9 mouse cellular contexts compared by ENCODE assay signal in the genomic region with DNA sequence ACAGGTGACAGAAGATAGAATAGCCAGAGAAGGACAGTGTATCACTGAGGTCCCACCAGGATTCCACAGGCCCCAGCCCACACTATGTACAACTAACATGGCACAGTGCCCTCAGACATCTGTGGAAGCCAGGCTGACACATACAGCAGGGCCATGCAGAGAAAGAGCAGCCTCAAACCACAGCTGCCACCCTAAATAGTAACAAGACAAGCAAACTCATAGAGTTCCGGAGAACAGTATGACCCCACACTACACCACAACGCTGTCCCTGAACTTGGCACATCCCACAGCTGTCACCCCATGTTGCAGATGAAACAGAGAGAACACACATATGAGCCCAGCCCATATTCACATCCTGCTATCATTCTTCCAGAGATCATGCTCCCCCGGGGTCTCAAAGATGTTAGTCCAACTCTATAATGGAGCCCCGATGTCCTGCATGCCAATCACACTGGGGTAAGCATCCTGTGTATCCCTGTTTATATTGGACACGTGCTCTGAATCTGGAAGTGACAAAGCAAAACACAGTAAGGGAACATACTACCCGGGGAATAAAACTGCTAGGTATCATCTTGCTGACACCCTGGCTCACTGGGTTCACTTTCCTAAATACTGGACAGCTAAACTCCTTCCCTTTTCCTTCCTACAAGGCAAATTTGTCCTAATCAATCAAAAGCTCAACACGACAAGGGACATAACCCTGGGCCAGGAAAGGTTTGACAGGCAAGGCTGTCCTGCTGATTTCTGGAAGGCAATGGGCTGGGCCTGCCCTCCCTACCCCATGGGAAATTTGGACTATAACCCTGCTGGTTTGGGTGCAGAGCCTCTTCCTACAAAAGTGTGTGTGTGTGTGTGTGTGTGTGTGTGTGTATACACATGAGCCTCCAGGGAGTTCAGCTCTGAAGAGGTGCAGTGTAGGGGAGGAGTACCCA. TPM values are rescaled to one million over a fixed set of nuclear protein-coding genes. Genes with fewer than 3 reads are reported as not detected.
A peak's percentile ranks its signal among the peaks of the same experiment; 100 is the strongest.
DNase-seq lines count a peak whose midpoint lies in the region; TF ChIP-seq lines count a peak whose summit lies in the region.
"Had no signal": no experiment of that assay in that cellular context is flagged by ENCODE, and none has a peak within 500 bp of the region (broad histone marks: within the 10 kb centered on the region; RNA-seq: fewer than 3 reads in every experiment).

No protein-coding gene starts in this region.

- H3K4me1 ChIP-seq in heart, embryonic 10.5 days, result peaks cover 39% of the 10 kb centered on the region
- peaks cover 37% of the 10 kb centered on the region for H3K4me1 ChIP-seq in embryonic facial prominence, embryonic 10.5 days
- peaks cover 26% of the 10 kb centered on the region for H3K4me1 ChIP-seq in limb, embryonic 10.5 days
- H3K4me1 ChIP-seq in small intestine, adult 2 months (ENCODE audit: control insufficient read depth, insufficient read depth, insufficient read length, low read length), result peaks cover 11% of the 10 kb centered on the region

- peak overlapping the region; percentile 91 for H3K4me3 ChIP-seq in heart, embryonic 10.5 days
- H3K4me3 ChIP-seq in embryonic facial prominence, embryonic 10.5 days, result peak overlapping the region; percentile 92
- peak overlapping the region; percentile 91 for H3K4me3 ChIP-seq in limb, embryonic 10.5 days
- peak overlapping the region; percentile 84 for H3K4me3 ChIP-seq in small intestine, adult 2 months (ENCODE audit: low read depth, low read length)

- peaks cover 29% of the 10 kb centered on the region for H3K36me3 ChIP-seq in heart, embryonic 10.5 days
- H3K36me3 ChIP-seq in embryonic facial prominence, embryonic 10.5 days (replicated peaks), result peaks cover 47% of the 10 kb centered on the region
- H3K36me3 ChIP-seq in limb, embryonic 10.5 days, result peaks cover 50% of the 10 kb centered on the region
- H3K36me3 ChIP-seq in small intestine, adult 2 months (ENCODE audit: control insufficient read depth, insufficient read depth, low read length), result peaks cover 18% of the 10 kb centered on the region

- no peaks in the 10 kb centered on the region for H3K27me3 ChIP-seq in heart, embryonic 10.5 days (ENCODE audit: insufficient read depth, poor library complexity, severe bottlenecking)
- H3K27me3 ChIP-seq in embryonic facial prominence, embryonic 10.5 days (replicated peaks; ENCODE audit: low read depth, poor library complexity, severe bottlenecking), result peaks cover 6% of the 10 kb centered on the region; the same call in 1 of the 2 replicates
- H3K27me3 ChIP-seq in limb, embryonic 10.5 days (ENCODE audit: low read depth, poor library complexity, severe bottlenecking), result no peaks in the 10 kb centered on the region
- H3K27me3 ChIP-seq in small intestine, adult 2 months (ENCODE audit: control insufficient read depth, insufficient read depth, low read length), result no peaks in the 10 kb centered on the region
- H3K27me3 ChIP-seq: Patski had no signal

- no peaks in the 10 kb centered on the region for H3K9me3 ChIP-seq in heart, embryonic 10.5 days
- H3K9me3 ChIP-seq in embryonic facial prominence, embryonic 10.5 days, result no peaks in the 10 kb centered on the region
- no peaks in the 10 kb centered on the region for H3K9me3 ChIP-seq in limb, embryonic 10.5 days (replicated peaks)

- TF ChIP-seq CTCF in small intestine, adult 2 months (IDR thresholded peaks at IDR 0.05; ENCODE audit: extremely low read depth, insufficient read length, insufficient replicate concordance, low read depth, low read length), result no peak

- H3K27ac ChIP-seq in heart, embryonic 10.5 days, result peak overlapping the region; percentile 98
- peak overlapping the region; percentile 98 for H3K27ac ChIP-seq in embryonic facial prominence, embryonic 10.5 days (replicated peaks)
- H3K27ac ChIP-seq in limb, embryonic 10.5 days, result peak overlapping the region; percentile 99; the same call in 1 of the 2 replicates
- peak overlapping the region; percentile 91 for H3K27ac ChIP-seq in small intestine, adult 2 months (ENCODE audit: insufficient read depth, low read depth, low read length)

- TF ChIP-seq POLR2A in small intestine, adult 2 months (IDR thresholded peaks at IDR 0.05; ENCODE audit: low read depth, low read length), result no peak

- 73% methylated on average over 7 of the region's 7 CpGs for WGBS in heart, embryonic 10.5 days
- 82% methylated on average over 7 of the region's 7 CpGs for WGBS in embryonic facial prominence, embryonic 10.5 days
- 88% methylated on average over 7 of the region's 7 CpGs for WGBS in limb, embryonic 10.5 days
- 51% methylated on average over 7 of the region's 7 CpGs for WGBS in small intestine, adult 2 months

- no peak for DNase-seq in heart, embryonic 10.5 days (ENCODE audit: low spot score)
- no peak for DNase-seq in heart, adult 9 months (ENCODE audit: low spot score in 2 of 2)
- peak; percentile 25 for DNase-seq in 3T3-L1 (ENCODE audit: low read depth, low spot score)
- DNase-seq in embryonic facial prominence, embryonic 10.5 days (ENCODE audit: low spot score), result no peak
- DNase-seq in limb, embryonic 10.5 days (ENCODE audit: low spot score), result no peak
- no peak for DNase-seq in adrenal gland, adult 8-10 months
- DNase-seq in testis, postnatal 10 days (ENCODE audit: low spot score), result no peak

RNA-seq across cellular contexts. Expression of gene Ctbp1, which starts 1.7 kb away (rescaled TPM):
- 280 and 331 TPM in 2 replicates for polyA plus RNA-seq in heart, embryonic 10.5 days (2016; fragmentation: Nextera tagmentation; extraction: Ambion mirVana)
- 419 and 420 TPM in 2 replicates for polyA plus RNA-seq in embryonic facial prominence, embryonic 10.5 days (2016; fragmentation: Nextera tagmentation; extraction: Ambion mirVana)
- polyA plus RNA-seq in limb, embryonic 10.5 days (2016; fragmentation: Nextera tagmentation; extraction: Ambion mirVana), result 440 and 473 TPM in 2 replicates
- 154 and 390 TPM in 2 replicates for polyA plus RNA-seq in small intestine, adult 2 months (2012; rRNA removed)
- total RNA-seq in adrenal gland, adult 8-10 months (2022), result 100 to 1,000 TPM; 226 to 255 (median 255) TPM

RNA-seq across cellular contexts. Expression of gene Spon2, which starts 54.9 kb away (rescaled TPM):
- 16.9 and 27.0 TPM in 2 replicates for polyA plus RNA-seq in heart, embryonic 10.5 days (2016; fragmentation: Nextera tagmentation; extraction: Ambion mirVana)
- 3.5 and 3.6 TPM in 2 replicates for polyA plus RNA-seq in embryonic facial prominence, embryonic 10.5 days (2016; fragmentation: Nextera tagmentation; extraction: Ambion mirVana)
- 2.8 TPM in 2 replicates for polyA plus RNA-seq in limb, embryonic 10.5 days (2016; fragmentation: Nextera tagmentation; extraction: Ambion mirVana)
- polyA plus RNA-seq in small intestine, adult 2 months (2012; rRNA removed), result 26.6 and 36.3 TPM in 2 replicates
- 1 to 10 TPM in 1 of 4 experiments, under 1 TPM in 3; 0.68 to 1.7 (median 0.78) TPM for total RNA-seq in adrenal gland, adult 8-10 months (2022)
